Mouse (Mus musculus) layer of hippocampus, adult 18-20 months (tissue): ENCODE measurements around the gene Erh. TPM values are rescaled to one million over a fixed set of nuclear protein-coding genes. Genes with fewer than 3 reads are reported as not detected.

Source experiments
- DNase-seq, 2 experiments: peaks; one replicate each; pipeline ENCODE4 v3.0.0; 2022; ENCODE audit warnings: low spot score in 2 of 2
- total RNA-seq, 2 experiments: library from RNA; stranded (reverse); gene quantifications; 2 replicates each; pipeline ENCODE4 v1.2.3; 2021

The Erh gene
- total RNA-seq, 2 experiments from 2014 or later, result 29.9 to 34.3 TPM

GRCm38 (mm10) chr12:80620501-80620900 lies 23.6 kb downstream of the Erh start:
- no peak for DNase-seq

GRCm38 (mm10) chr12:80615371-80616257 lies 28.5 kb downstream of the Erh start:
- DNase-seq, result no peak

GRCm38 (mm10) chr12:80612113-80612791 lies 31.9 kb downstream of the Erh start:
- DNase-seq, result no peak

- no peak for DNase-seq
Measured at GRCm38 (mm10) chr12:80609928-80610327, 34.2 kb downstream of the Erh start.

GRCm38 (mm10) chr12:80608576-80608975 lies 35.6 kb downstream of the Erh start:
- no peak for DNase-seq

GRCm38 (mm10) chr12:80604218-80604617 lies 39.9 kb downstream of the Erh start:
- DNase-seq, result peak; percentile 45 to 69

- no peak for DNase-seq
Measured at GRCm38 (mm10) chr12:80603566-80603965, 40.6 kb downstream of the Erh start.

GRCm38 (mm10) chr12:80602432-80602831 lies 41.7 kb downstream of the Erh start:
- no peak for DNase-seq

- DNase-seq, result no peak
Measured at GRCm38 (mm10) chr12:80601597-80602269, 42.4 kb downstream of the Erh start.

- peak in 1 of 2 experiments; percentile 69 for DNase-seq
Measured at GRCm38 (mm10) chr12:80598756-80599155, 45.4 kb downstream of the Erh start.

GRCm38 (mm10) chr12:80598236-80598635 lies 45.9 kb downstream of the Erh start:
- DNase-seq, result peak in 1 of 2 experiments; percentile 60

GRCm38 (mm10) chr12:80595968-80596367 lies 48.2 kb downstream of the Erh start:
- no peak for DNase-seq

- no peak for DNase-seq
Measured at GRCm38 (mm10) chr12:80595566-80595965, 48.6 kb downstream of the Erh start.

GRCm38 (mm10) chr12:80594781-80595180 lies 49.4 kb downstream of the Erh start:
- DNase-seq, result no peak

- DNase-seq, result no peak
Measured at GRCm38 (mm10) chr12:80594141-80594540, 50.0 kb downstream of the Erh start.

- no peak for DNase-seq
Measured at GRCm38 (mm10) chr12:80584973-80585372, 59.2 kb downstream of the Erh start.

Other genes starting within 250 kb of the Erh start
- 10 to 100 TPM; 65.2 to 69.2 TPM for gene Dcaf5, start 207.7 kb downstream of the Erh start, total RNA-seq
- gene Exd2, start 181.2 kb downstream of the Erh start, total RNA-seq, result 10 to 100 TPM; 92.1 to 92.7 TPM
- gene Galnt16, start 126.1 kb downstream of the Erh start, total RNA-seq, result 100 to 1,000 TPM; 192 to 196 TPM
- gene Slc39a9, start 458 bp downstream of the Erh start, total RNA-seq, result 10 to 100 TPM; 37.6 to 40.6 TPM
- 1 to 10 TPM; 5.7 to 8.3 TPM for gene Plekhd1, start 48.2 kb upstream of the Erh start, total RNA-seq
- 10 to 100 TPM; 16.2 to 16.3 TPM for gene Ccdc177, start 116.3 kb upstream of the Erh start, total RNA-seq
- gene Susd6, start 146.2 kb upstream of the Erh start, total RNA-seq, result 10 to 100 TPM; 64.0 to 76.3 TPM